Mouse (Mus musculus): Measurements from ENCODE around the gene Nhlrc2.

DNA sequence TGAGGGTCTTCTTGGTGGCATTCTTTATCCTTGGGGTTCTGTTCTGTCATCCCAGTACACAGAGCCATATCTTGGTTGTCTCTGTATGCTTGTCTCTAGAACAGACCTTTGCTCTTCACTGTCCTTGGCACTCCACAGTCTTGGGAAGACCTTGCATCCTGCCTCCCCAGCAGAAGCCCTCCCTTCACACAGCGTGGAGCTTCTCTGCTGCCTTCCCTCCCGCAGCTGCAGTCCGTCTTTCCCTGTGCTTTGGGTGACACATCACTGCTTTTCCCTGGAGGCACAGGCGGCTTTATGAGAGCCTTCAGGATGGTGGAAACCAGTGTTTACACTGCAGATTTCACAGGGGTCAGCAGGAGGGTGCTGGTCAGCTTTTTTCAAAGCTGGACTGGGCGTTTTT is 35.7 kb downstream of the Nhlrc2 start:
- no peak for TF ChIP-seq CTCF (IDR thresholded peaks at IDR 0.05; ENCODE audit: control insufficient read depth, insufficient read depth, insufficient read length)
- no peak for TF ChIP-seq CEBPB (IDR thresholded peaks at IDR 0.05; ENCODE audit: low read depth)
- no peak for TF ChIP-seq USF1 (IDR thresholded peaks at IDR 0.05; ENCODE audit: low read depth)
- TF ChIP-seq MYOD1 (IDR thresholded peaks at IDR 0.05; ENCODE audit: control insufficient read depth, insufficient read length, low read depth) = no peak
- TF ChIP-seq MAX (IDR thresholded peaks at IDR 0.05) = no peak
- TF ChIP-seq MYOG (IDR thresholded peaks at IDR 0.05; ENCODE audit: control insufficient read depth, extremely low read depth, insufficient read length) = no peak

All from C2C12 (cell line).